Mouse (Mus musculus): ENCODE data around the gene Itpr2. TPM values are rescaled to one million over a fixed set of nuclear protein-coding genes. Genes with fewer than 3 reads are reported as not detected.

Itpr2 gene
- polyA plus RNA-seq, 1 experiment from 2014 or later = 32.4 TPM

- no peak overlapping the region for H3K4me3 ChIP-seq
- H3K9me3 ChIP-seq (replicated peaks) = peaks cover 10% of the 10 kb centered on the region
- peak overlapping the region; percentile 86 for H3K27ac ChIP-seq (ENCODE audit: poor library complexity, severe bottlenecking)
- H3K4me2 ChIP-seq = no peak overlapping the region
- H3K4me1 ChIP-seq (replicated peaks) = peaks cover 23% of the 10 kb centered on the region
- H3K27me3 ChIP-seq (replicated peaks) = no peaks in the 10 kb centered on the region
- WGBS = 44% methylated on average over 3 of the region's 3 CpGs
- no peaks in the 10 kb centered on the region for H3K36me3 ChIP-seq
- peak; percentile 75 for ATAC-seq (ENCODE audit: insufficient number of reproducible peaks, low FRiP score)
- no peak overlapping the region for H3K9ac ChIP-seq
Measured at GRCm38 (mm10) chr6:146079734-146080443, 422.1 kb downstream of the Itpr2 start.

GRCm38 (mm10) chr6:146079261-146079660 lies 422.8 kb downstream of the Itpr2 start:
- Histone ChIP-seq H3K27me3 (replicated peaks) (no peaks in the 10 kb centered on the region), H3K4me3 (no peak overlapping the region), H3K9me3 (replicated peaks) (peaks cover 10% of the 10 kb centered on the region), H3K4me2 (no peak overlapping the region), H3K9ac (no peak overlapping the region), H3K4me1 (replicated peaks) (peaks cover 23% of the 10 kb centered on the region), H3K27ac (ENCODE audit: poor library complexity, severe bottlenecking) (peak overlapping the region; percentile 86), H3K36me3 (no peaks in the 10 kb centered on the region)
- WGBS = 46% methylated on average over 5 of the region's 5 CpGs
- ATAC-seq (ENCODE audit: insufficient number of reproducible peaks, low FRiP score) = no peak

- no peak for ATAC-seq (ENCODE audit: insufficient number of reproducible peaks, low FRiP score)
- no peak overlapping the region for H3K4me2 ChIP-seq
- H3K36me3 ChIP-seq = no peaks in the 10 kb centered on the region
- peaks cover 14% of the 10 kb centered on the region for H3K9me3 ChIP-seq (replicated peaks)
- H3K4me1 ChIP-seq (replicated peaks) = peaks cover 23% of the 10 kb centered on the region
- H3K4me3 ChIP-seq = no peak overlapping the region
- 88% methylated on average over 15 of the region's 15 CpGs for WGBS
- no peak overlapping the region for H3K9ac ChIP-seq
- no peak overlapping the region for H3K27ac ChIP-seq (ENCODE audit: poor library complexity, severe bottlenecking)
- no peaks in the 10 kb centered on the region for H3K27me3 ChIP-seq (replicated peaks)
Measured at GRCm38 (mm10) chr6:146078136-146078535, 423.9 kb downstream of the Itpr2 start.

GRCm38 (mm10) chr6:146077124-146077889 lies 424.7 kb downstream of the Itpr2 start:
- H3K27me3 ChIP-seq (replicated peaks) = no peaks in the 10 kb centered on the region
- peaks cover 14% of the 10 kb centered on the region for H3K9me3 ChIP-seq (replicated peaks)
- no peaks in the 10 kb centered on the region for H3K36me3 ChIP-seq
- H3K9ac ChIP-seq = no peak overlapping the region
- H3K4me1 ChIP-seq (replicated peaks) = peaks cover 23% of the 10 kb centered on the region
- 46% methylated on average over 11 of the region's 11 CpGs for WGBS
- ATAC-seq (ENCODE audit: insufficient number of reproducible peaks, low FRiP score) = no peak
- H3K4me2 ChIP-seq = no peak overlapping the region
- no peak overlapping the region for H3K4me3 ChIP-seq
- H3K27ac ChIP-seq (ENCODE audit: poor library complexity, severe bottlenecking) = no peak overlapping the region

- H3K4me3 ChIP-seq = no peak overlapping the region
- ATAC-seq (ENCODE audit: insufficient number of reproducible peaks, low FRiP score) = no peak
- H3K9ac ChIP-seq = no peak overlapping the region
- WGBS = 73% methylated on average over 1 of the region's 1 CpGs
- H3K36me3 ChIP-seq = no peaks in the 10 kb centered on the region
- no peak overlapping the region for H3K27ac ChIP-seq (ENCODE audit: poor library complexity, severe bottlenecking)
- H3K9me3 ChIP-seq (replicated peaks) = peaks cover 14% of the 10 kb centered on the region
- no peak overlapping the region for H3K4me2 ChIP-seq
- H3K4me1 ChIP-seq (replicated peaks) = no peaks in the 10 kb centered on the region; the same call in 1 of the 2 replicates
- H3K27me3 ChIP-seq (replicated peaks) = no peaks in the 10 kb centered on the region
Measured at GRCm38 (mm10) chr6:146072842-146073241, 429.2 kb downstream of the Itpr2 start.

- Histone ChIP-seq H3K4me3 (no peak overlapping the region), H3K27me3 (replicated peaks) (no peaks in the 10 kb centered on the region), H3K9ac (no peak overlapping the region), H3K9me3 (replicated peaks) (peaks cover 14% of the 10 kb centered on the region), H3K36me3 (no peaks in the 10 kb centered on the region), H3K27ac (ENCODE audit: poor library complexity, severe bottlenecking) (no peak overlapping the region), H3K4me1 (replicated peaks) (no peaks in the 10 kb centered on the region), H3K4me2 (no peak overlapping the region)
- ATAC-seq (ENCODE audit: insufficient number of reproducible peaks, low FRiP score) = no peak
- 78% methylated on average over 1 of the region's 1 CpGs for WGBS
Measured at GRCm38 (mm10) chr6:146071883-146072282, 430.1 kb downstream of the Itpr2 start.

Other genes starting within 250 kb of the Itpr2 start
- gene Fgfr1op2, start 75.0 kb upstream of the Itpr2 start, polyA plus RNA-seq (2016; fragmentation: Nextera tagmentation; extraction: Ambion mirVana) = 85.9 and 87.0 TPM in 2 replicates
- gene Ints13, start 75.6 kb upstream of the Itpr2 start, polyA plus RNA-seq (2016; fragmentation: Nextera tagmentation; extraction: Ambion mirVana) = 57.4 and 60.5 TPM in 2 replicates
- gene Med21, start 140.3 kb upstream of the Itpr2 start, polyA plus RNA-seq (2016; fragmentation: Nextera tagmentation; extraction: Ambion mirVana) = 130 and 136 TPM in 2 replicates
- gene Tm7sf3, start 140.6 kb upstream of the Itpr2 start, polyA plus RNA-seq (2016; fragmentation: Nextera tagmentation; extraction: Ambion mirVana) = 49.4 and 51.7 TPM in 2 replicates
- gene Stk38l, start 222.8 kb upstream of the Itpr2 start, polyA plus RNA-seq (2016; fragmentation: Nextera tagmentation; extraction: Ambion mirVana) = 50.6 and 52.7 TPM in 2 replicates

All from heart, embryonic 12.5 days (tissue).